Mouse (Mus musculus) neural tube, embryonic 10.5 days (tissue): ENCODE measurements around the gene Dpp10.

Experiments
- DNase-seq: peaks from one replicate; pipeline ENCODE4 v3.0.0-alpha.2; 2017; ENCODE audit warnings: low spot score; ENCODE audit errors: extremely low spot score

Dpp10 gene

GRCm38 (mm10) chr1:123919606-123920005 lies 125.8 kb downstream of the Dpp10 start:
- DNase-seq: no peak

GRCm38 (mm10) chr1:123902628-123903027 lies 142.7 kb downstream of the Dpp10 start:
- DNase-seq: no peak

- DNase-seq: no peak
These were observed 144.1 kb downstream of the Dpp10 start for GRCm38 (mm10) chr1:123901218-123901617.

- no peak for DNase-seq
These were observed 158.1 kb downstream of the Dpp10 start for GRCm38 (mm10) chr1:123887243-123887642.

- no peak for DNase-seq
These were observed 198.5 kb downstream of the Dpp10 start for GRCm38 (mm10) chr1:123846881-123847280.

- no peak for DNase-seq
These were observed 244.2 kb downstream of the Dpp10 start for GRCm38 (mm10) chr1:123801206-123801605.

- no peak for DNase-seq
These were observed 279.8 kb downstream of the Dpp10 start for GRCm38 (mm10) chr1:123765511-123765910.

- DNase-seq: no peak
These were observed 283.1 kb downstream of the Dpp10 start for GRCm38 (mm10) chr1:123762272-123762671.

- no peak for DNase-seq
These were observed 289.3 kb downstream of the Dpp10 start for GRCm38 (mm10) chr1:123756055-123756454.

- DNase-seq: no peak
These were observed 338.1 kb downstream of the Dpp10 start for GRCm38 (mm10) chr1:123707292-123707691.

GRCm38 (mm10) chr1:123658409-123658808 lies 386.9 kb downstream of the Dpp10 start:
- no peak for DNase-seq

GRCm38 (mm10) chr1:123656607-123657006 lies 388.8 kb downstream of the Dpp10 start:
- DNase-seq: no peak

- DNase-seq: no peak
These were observed 407.5 kb downstream of the Dpp10 start for GRCm38 (mm10) chr1:123637897-123638296.

- no peak for DNase-seq
These were observed 417.1 kb downstream of the Dpp10 start for GRCm38 (mm10) chr1:123628268-123628667.

GRCm38 (mm10) chr1:123584857-123585256 lies 460.5 kb downstream of the Dpp10 start:
- no peak for DNase-seq

- DNase-seq: no peak
These were observed 465.2 kb downstream of the Dpp10 start for GRCm38 (mm10) chr1:123580112-123580511.

- no peak for DNase-seq
These were observed 471.6 kb downstream of the Dpp10 start for GRCm38 (mm10) chr1:123573713-123574112.

GRCm38 (mm10) chr1:123542496-123542895 lies 502.9 kb downstream of the Dpp10 start:
- no peak for DNase-seq

- no peak for DNase-seq
These were observed 577.6 kb downstream of the Dpp10 start for GRCm38 (mm10) chr1:123467729-123468128.

- DNase-seq: no peak
These were observed 631.2 kb downstream of the Dpp10 start for GRCm38 (mm10) chr1:123414163-123414562.

- DNase-seq: no peak
These were observed 694.1 kb downstream of the Dpp10 start for GRCm38 (mm10) chr1:123351300-123351699.

- no peak for DNase-seq
These were observed 707.5 kb downstream of the Dpp10 start for GRCm38 (mm10) chr1:123337877-123338276.

- no peak for DNase-seq
These were observed 728.5 kb downstream of the Dpp10 start for GRCm38 (mm10) chr1:123316886-123317285.
